ENCODE assay signal across 8 mouse cellular contexts in genomic region chr8:95254564-95255434, GRCm38 (mm10). TPM values are rescaled to one million over a fixed set of nuclear protein-coding genes. Genes with fewer than 3 reads are reported as not detected.
DNase-seq lines count a peak whose midpoint lies in the region; ATAC-seq and TF ChIP-seq lines count a peak whose summit lies in the region.

No protein-coding gene starts in this region.

- peak overlapping the region; percentile 87 for H3K4me2 ChIP-seq in heart, embryonic 15.5 days
- peak overlapping the region; percentile 52 for H3K4me2 ChIP-seq in liver, embryonic 14.5 days (ENCODE audit: low read depth)
- H3K4me2 ChIP-seq in neural tube, embryonic 12.5 days (replicated peaks) = peak overlapping the region; percentile 54

- H3K9me3 ChIP-seq in forebrain, embryonic 10.5 days = no peaks in the 10 kb centered on the region
- H3K9me3 ChIP-seq in heart, embryonic 15.5 days (replicated peaks) = no peaks in the 10 kb centered on the region
- H3K9me3 ChIP-seq in liver, embryonic 14.5 days (ENCODE audit: control insufficient read depth, low read length) = no peaks in the 10 kb centered on the region
- no peaks in the 10 kb centered on the region for H3K9me3 ChIP-seq in neural tube, embryonic 12.5 days

- DNase-seq in c-Kit-negative CD71-positive TER-119-positive erythroid progenitor cells, embryonic 14.5 days (ENCODE audit: low read depth, low spot score) = peak; percentile 57
- peak; percentile 95 for DNase-seq in forebrain, embryonic 10.5 days (ENCODE audit: extremely low spot score, low spot score)
- peak; percentile 97 to 100 for DNase-seq in kidney, postnatal 25 days
- DNase-seq in liver, embryonic 14.5 days (ENCODE audit: low read depth in 3 of 3, low spot score in 3 of 3) = peak; percentile 71 to 79 (median 75)
- peak; percentile 91 for DNase-seq in telencephalon, adult 2 months (ENCODE audit: low read depth, low spot score)

- peak; percentile 98 for ATAC-seq in CD4-positive, CD25-positive, alpha-beta regulatory T cell, adult 4 months
- peak; percentile 89 for ATAC-seq in heart, embryonic 15.5 days (replicated peaks; ENCODE audit: insufficient number of reproducible peaks, insufficient read depth, low FRiP score, low read depth)
- peak; percentile 74 for ATAC-seq in liver, embryonic 14.5 days (ENCODE audit: insufficient read depth)
- peak; percentile 92 for ATAC-seq in neural tube, embryonic 12.5 days (ENCODE audit: low FRiP score, low read depth)

- TF ChIP-seq CTCF in liver, embryonic 14.5 days (IDR thresholded peaks at IDR 0.05; ENCODE audit: low read depth) = peak; percentile 94

- H3K36me3 ChIP-seq in forebrain, embryonic 10.5 days (replicated peaks) = no peaks in the 10 kb centered on the region
- H3K36me3 ChIP-seq in heart, embryonic 15.5 days = no peaks in the 10 kb centered on the region
- H3K36me3 ChIP-seq in liver, embryonic 14.5 days (replicated peaks; ENCODE audit: control insufficient read depth, insufficient read depth, low read depth) = no peaks in the 10 kb centered on the region
- no peaks in the 10 kb centered on the region for H3K36me3 ChIP-seq in neural tube, embryonic 12.5 days

- peak overlapping the region; percentile 49 for H3K4me3 ChIP-seq in forebrain, embryonic 10.5 days
- peak overlapping the region; percentile 49 for H3K4me3 ChIP-seq in heart, embryonic 15.5 days
- H3K4me3 ChIP-seq in liver, embryonic 14.5 days (ENCODE audit: insufficient read depth in 1 of 2, low read depth in 2 of 2, low read length in 2 of 2) = peak overlapping the region in 1 of 2 experiments; percentile 21; a peak in 1 of 4 replicates
- 0 out of 2 replicates have a peak overlapping the region, but pooled peaks have one; percentile 24 for H3K4me3 ChIP-seq in neural tube, embryonic 12.5 days

- 23% methylated on average over 16 of the region's 16 CpGs for WGBS in forebrain, embryonic 10.5 days
- 21% methylated on average over 16 of the region's 16 CpGs for WGBS in heart, embryonic 15.5 days
- WGBS in liver, embryonic 14.5 days (ENCODE audit: insufficient replicate concordance) = 18% methylated on average over 16 of the region's 16 CpGs
- 22% methylated on average over 16 of the region's 16 CpGs for WGBS in neural tube, embryonic 12.5 days

- H3K9ac ChIP-seq in heart, embryonic 15.5 days = peak overlapping the region; percentile 56
- H3K9ac ChIP-seq in liver, embryonic 14.5 days (replicated peaks) = no peak overlapping the region
- H3K9ac ChIP-seq in neural tube, embryonic 12.5 days = no peak overlapping the region

- H3K27ac ChIP-seq in forebrain, embryonic 10.5 days = peak overlapping the region; percentile 78
- peak overlapping the region; percentile 61 for H3K27ac ChIP-seq in heart, embryonic 15.5 days
- no peak overlapping the region for H3K27ac ChIP-seq in liver, embryonic 14.5 days
- no peak overlapping the region for H3K27ac ChIP-seq in neural tube, embryonic 12.5 days

- H3K27me3 ChIP-seq in forebrain, embryonic 10.5 days (ENCODE audit: poor library complexity, severe bottlenecking) = no peaks in the 10 kb centered on the region; the same call in 1 of the 2 replicates
- H3K27me3 ChIP-seq in heart, embryonic 15.5 days = no peaks in the 10 kb centered on the region
- no peaks in the 10 kb centered on the region for H3K27me3 ChIP-seq in liver, embryonic 14.5 days (ENCODE audit: control insufficient read depth, insufficient read depth, low read length)
- H3K27me3 ChIP-seq in neural tube, embryonic 12.5 days (replicated peaks) = 0 out of 2 replicates have a peak, but pooled peaks cover 2% of the 10 kb centered on the region

- H3K4me1 ChIP-seq in forebrain, embryonic 10.5 days = peaks cover 7% of the 10 kb centered on the region
- peaks cover 3% of the 10 kb centered on the region; the same call in 1 of the 2 replicates for H3K4me1 ChIP-seq in heart, embryonic 15.5 days (replicated peaks)
- peaks cover 0 to 2% of the 10 kb centered on the region in 2 experiments; a peak in 1 of 4 replicates for H3K4me1 ChIP-seq in liver, embryonic 14.5 days (replicated peaks; ENCODE audit: control insufficient read depth in 2 of 2, insufficient read depth in 2 of 2, low read length in 1 of 2)
- H3K4me1 ChIP-seq in neural tube, embryonic 12.5 days = no peaks in the 10 kb centered on the region

- TF ChIP-seq EP300 in liver, embryonic 14.5 days (IDR thresholded peaks at IDR 0.05; ENCODE audit: low read depth) = no peak

RNA-seq across cellular contexts. Expression of gene Cngb1, which starts 51.6 kb away (rescaled TPM):
- polyA plus RNA-seq in CD4-positive, CD25-positive, alpha-beta regulatory T cell, adult 4 months (2017; shearing (Covaris generic)) = under 1 TPM in 1 of 2 experiments, not detected in 1; 0.62 TPM
- polyA plus RNA-seq in forebrain, embryonic 10.5 days (2016; fragmentation: Nextera tagmentation; extraction: Ambion mirVana) = 0.14 and 0.25 TPM in 2 replicates
- 0.49 and 1.1 TPM in 2 replicates for polyA plus RNA-seq in heart, embryonic 15.5 days (2015; fragmentation: Nextera tagmentation; extraction: Ambion mirVana)
- polyA plus RNA-seq in liver, embryonic 14.5 days (2012; rRNA removed) = 0.06 and 0.11 TPM in 2 replicates
- not detected in 2 replicates for polyA plus RNA-seq in liver, embryonic 14.5 days (2014; fragmentation: Nextera tagmentation; extraction: Ambion mirVana)
- 0.47 and 0.85 TPM in 2 replicates for polyA plus RNA-seq in neural tube, embryonic 12.5 days (2016; fragmentation: Nextera tagmentation; extraction: Ambion mirVana)

RNA-seq across cellular contexts. Expression of gene Kifc3, which starts 52.2 kb away (rescaled TPM):
- not detected for polyA plus RNA-seq in CD4-positive, CD25-positive, alpha-beta regulatory T cell, adult 4 months (2017; shearing (Covaris generic))
- 4.4 and 5.5 TPM in 2 replicates for polyA plus RNA-seq in forebrain, embryonic 10.5 days (2016; fragmentation: Nextera tagmentation; extraction: Ambion mirVana)
- polyA plus RNA-seq in heart, embryonic 15.5 days (2015; fragmentation: Nextera tagmentation; extraction: Ambion mirVana) = 15.7 and 19.3 TPM in 2 replicates
- 4.0 and 4.6 TPM in 2 replicates for polyA plus RNA-seq in liver, embryonic 14.5 days (2012; rRNA removed)
- 2.5 and 4.3 TPM in 2 replicates for polyA plus RNA-seq in liver, embryonic 14.5 days (2014; fragmentation: Nextera tagmentation; extraction: Ambion mirVana)
- polyA plus RNA-seq in neural tube, embryonic 12.5 days (2016; fragmentation: Nextera tagmentation; extraction: Ambion mirVana) = 12.8 and 15.0 TPM in 2 replicates

RNA-seq across cellular contexts. Expression of gene Tepp, which starts 55.6 kb away (rescaled TPM):
- not detected for polyA plus RNA-seq in CD4-positive, CD25-positive, alpha-beta regulatory T cell, adult 4 months (2017; shearing (Covaris generic))
- not detected in 2 replicates for polyA plus RNA-seq in forebrain, embryonic 10.5 days (2016; fragmentation: Nextera tagmentation; extraction: Ambion mirVana)
- polyA plus RNA-seq in heart, embryonic 15.5 days (2015; fragmentation: Nextera tagmentation; extraction: Ambion mirVana) = 0.29 TPM in 1 of 2 replicates, not detected in the other
- polyA plus RNA-seq in liver, embryonic 14.5 days (2012; rRNA removed) = not detected in 2 replicates
- not detected in 2 replicates for polyA plus RNA-seq in liver, embryonic 14.5 days (2014; fragmentation: Nextera tagmentation; extraction: Ambion mirVana)
- polyA plus RNA-seq in neural tube, embryonic 12.5 days (2016; fragmentation: Nextera tagmentation; extraction: Ambion mirVana) = 0.50 TPM in 1 of 2 replicates, not detected in the other

Comparison
In these comparisons a context has a peak if more than half of its experiments do, and no peak if none do; other contexts are left out.
1. H3K27ac ChIP-seq: peak in forebrain, embryonic 10.5 days (single experiment) and heart, embryonic 15.5 days (single experiment); none in liver, embryonic 14.5 days (single experiment) and neural tube, embryonic 12.5 days (single experiment).
2. Peak in every context shown above with its lines, with median percentiles within 50 percentile points of each other: ATAC-seq, DNase-seq and H3K4me2 ChIP-seq.